Mouse (Mus musculus): ENCODE results near the gene Icmt.
A peak's percentile ranks its signal among the peaks of the same experiment; 100 is the strongest.

Gene Icmt

DNA sequence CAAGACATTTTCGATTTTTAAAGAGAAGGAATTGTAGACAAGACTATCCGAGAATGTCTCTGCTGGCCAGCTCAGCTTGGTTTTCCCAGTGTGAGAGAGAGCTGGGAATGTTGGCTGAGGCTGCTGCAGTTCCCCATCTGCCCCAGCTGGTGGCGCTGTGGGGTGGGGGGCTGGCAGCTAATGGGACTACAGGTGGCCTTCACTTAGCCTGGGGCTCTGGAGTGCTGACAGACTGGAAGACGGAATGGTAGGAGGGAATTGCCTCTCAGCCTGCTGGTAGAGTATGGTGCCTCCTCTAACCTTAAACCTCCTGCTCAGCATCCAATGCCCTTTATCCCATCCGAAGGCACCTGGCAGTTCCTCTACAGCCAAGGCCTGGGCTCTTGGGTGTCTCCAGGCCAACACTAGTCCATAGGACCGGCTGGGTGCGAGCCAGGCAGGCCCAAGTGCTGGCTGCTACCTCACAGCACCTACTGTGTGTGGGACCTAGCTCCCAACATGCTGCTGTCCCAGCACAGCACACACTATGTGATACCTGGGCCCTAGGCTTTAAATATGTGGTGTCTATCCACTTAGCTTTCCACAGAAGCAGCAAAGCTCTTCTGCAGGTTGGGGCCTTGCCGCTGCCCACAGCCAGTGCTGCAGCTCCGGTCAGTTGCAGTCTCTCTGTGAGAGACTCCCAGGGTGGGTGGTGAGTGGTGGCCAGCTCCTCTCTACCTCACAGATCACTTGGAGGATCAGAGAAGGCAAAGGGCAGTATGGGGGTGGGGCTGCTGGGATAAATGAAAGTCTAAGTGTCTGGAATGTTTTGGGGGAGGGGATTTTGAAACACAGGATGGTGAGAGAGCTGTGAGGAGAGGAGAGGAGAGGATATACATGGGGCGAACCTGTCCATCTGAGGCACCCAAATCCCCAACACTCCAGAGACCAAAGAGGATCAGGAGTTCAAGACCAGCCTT, 20.4 kb upstream of the Icmt start:
- DNase-seq, result no peak

DNA sequence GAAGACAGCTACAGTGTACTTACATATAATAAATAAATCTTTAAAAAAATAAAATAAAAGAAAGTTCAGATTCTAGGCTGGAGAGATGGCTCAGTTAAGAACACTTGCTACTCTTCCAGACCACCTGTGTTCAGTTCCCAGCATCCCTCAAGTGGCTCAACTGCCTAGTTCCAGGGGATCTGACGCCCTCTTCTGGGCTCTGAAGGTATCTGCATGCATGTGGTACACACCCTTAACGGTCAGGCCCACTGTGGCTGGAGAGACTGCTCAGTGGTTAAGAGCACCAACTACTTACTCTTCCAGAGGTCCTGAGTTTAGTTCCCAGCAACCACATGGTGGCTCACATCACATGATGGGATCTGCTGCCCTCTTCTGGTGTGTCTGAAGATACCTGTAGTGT, 19.1 kb upstream of the Icmt start:
- no peak for DNase-seq

DNA sequence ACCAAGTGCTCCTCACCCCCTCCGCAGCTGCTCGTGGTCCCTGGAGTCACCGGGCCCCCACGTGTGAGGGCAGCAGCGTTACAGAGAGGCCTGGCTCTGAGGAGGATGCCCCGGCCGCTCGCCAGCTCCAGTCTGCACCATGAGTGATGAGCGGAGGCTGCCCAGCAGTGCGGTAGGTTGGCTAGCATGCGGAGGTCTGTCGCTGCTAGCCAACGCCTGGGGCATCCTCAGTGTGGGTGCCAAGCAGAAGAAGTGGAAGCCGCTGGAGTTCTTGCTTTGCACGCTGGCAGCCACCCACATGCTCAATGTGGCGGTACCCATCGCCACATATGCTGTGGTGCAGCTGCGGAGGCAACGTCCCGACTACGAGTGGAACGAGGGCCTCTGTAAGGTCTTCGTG, 18.0 kb upstream of the Icmt start:
- DNase-seq, result peak; percentile 83

DNA sequence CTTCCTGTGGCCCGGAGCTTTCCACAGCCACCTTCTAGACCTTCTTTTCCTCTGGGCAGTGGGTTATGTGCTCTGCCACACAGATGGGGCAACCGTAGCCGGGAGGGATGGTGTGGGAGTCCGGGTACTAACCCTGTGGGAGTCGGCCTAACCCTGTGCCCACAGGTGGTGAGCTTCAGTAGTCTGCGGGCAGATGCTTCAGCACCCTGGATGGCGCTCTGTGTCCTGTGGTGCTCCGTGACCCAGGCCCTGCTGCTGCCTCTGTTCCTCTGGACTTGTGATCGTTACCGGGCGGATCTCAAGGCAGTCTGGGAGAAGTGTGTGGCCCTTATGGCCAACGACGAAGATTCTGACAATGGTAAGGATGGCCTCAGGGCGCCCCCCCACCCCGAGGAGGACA, 15.4 kb upstream of the Icmt start:
- DNase-seq, result no peak

DNA sequence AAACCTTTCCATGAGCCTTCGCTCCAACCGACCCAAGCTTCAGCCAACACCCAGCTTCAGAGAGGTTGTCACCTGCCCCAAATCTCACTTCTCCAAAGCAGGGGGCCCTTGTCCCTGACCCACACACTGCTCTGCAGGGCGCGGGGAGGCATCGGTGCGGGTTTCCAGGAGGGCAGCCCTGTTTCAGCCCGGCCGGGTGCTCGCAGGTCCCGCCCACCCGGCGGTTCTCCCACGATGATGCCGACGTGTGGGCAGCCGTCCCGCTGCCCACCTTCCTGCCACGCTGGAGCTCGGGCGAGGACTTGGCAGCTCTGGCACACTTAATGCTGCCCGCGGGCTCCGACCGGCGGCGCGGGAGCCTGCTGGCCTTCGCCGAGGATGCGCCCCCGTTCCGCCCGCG, 14.3 kb upstream of the Icmt start:
- no peak for DNase-seq

DNA sequence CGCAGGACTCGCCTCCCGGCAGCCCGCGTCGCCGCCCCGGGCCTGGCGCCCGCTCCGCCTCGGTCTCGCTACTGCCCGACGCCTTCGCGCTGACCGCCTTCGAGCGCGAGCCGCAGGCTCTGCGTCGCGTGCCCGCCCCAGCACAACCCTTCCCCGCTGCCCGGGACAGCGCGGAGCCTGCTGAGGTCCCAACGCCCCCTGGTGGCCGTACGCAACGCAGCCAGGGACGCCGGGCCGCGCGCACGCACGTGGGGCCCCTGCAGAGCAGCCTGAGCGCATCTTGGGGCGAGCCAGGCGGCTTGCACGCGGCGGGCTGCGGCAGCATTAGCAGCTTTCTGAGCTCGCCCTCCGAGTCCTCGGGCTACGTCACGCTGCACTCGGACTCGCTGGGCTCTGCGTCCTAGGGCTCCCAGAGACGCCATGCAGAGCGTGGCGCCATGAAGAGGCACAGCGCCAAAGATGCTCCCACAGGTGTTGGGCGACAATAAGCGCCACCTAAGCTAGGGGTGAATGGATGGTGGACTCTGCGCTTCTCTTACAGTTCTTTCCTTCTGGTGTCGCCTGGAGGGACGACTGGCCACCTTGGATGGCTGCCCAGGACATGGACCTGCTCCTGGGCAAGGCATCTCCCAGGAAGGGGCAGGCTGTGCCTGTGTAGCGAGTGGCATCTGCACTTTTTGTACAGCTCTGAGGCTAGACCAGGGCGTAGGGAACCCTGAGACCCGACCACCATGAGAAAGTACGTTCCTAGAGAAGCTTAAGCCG, 13.7 kb upstream of the Icmt start:
- peak; percentile 84 for DNase-seq

DNA sequence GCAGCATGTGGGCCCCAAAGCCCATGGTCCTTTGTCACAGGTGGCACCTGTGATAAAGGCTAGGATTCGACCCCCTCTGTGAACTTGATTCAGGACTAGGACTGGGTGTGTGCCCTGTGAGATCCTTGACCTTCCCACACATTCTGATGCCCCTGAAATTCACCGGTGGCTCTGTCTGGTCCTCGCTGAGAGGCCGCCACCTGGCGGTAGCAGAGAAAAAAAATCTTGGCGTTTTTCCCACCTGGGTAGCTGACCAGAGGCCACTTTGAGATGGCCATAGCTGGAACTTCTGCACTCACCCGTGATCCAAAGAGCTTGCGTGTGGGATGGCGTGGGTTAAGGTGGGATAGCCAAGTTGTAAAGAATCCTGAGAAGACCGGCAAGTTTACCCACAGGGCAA, 11.5 kb upstream of the Icmt start:
- DNase-seq, result peak; percentile 63

DNA sequence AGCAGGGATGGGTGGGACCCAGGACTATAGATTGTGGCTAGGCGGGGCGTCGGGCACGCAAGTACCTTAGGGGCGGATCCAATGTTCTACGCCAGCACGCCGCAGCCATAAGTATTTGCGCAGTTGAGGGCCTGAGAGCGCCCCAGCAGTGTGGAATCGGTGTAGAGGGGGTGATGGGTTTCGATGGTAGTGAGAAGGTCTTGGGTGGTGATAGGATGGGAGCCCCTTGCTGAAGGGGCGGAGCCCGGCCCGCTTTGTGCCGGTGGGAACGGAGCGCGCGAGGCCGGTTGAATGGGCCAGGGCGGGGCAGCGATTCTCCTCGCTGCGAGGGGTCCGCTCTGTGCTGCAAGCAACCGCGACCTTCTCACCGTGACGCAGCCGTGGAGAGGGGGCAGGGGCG, 10.8 kb upstream of the Icmt start:
- DNase-seq, result no peak

DNA sequence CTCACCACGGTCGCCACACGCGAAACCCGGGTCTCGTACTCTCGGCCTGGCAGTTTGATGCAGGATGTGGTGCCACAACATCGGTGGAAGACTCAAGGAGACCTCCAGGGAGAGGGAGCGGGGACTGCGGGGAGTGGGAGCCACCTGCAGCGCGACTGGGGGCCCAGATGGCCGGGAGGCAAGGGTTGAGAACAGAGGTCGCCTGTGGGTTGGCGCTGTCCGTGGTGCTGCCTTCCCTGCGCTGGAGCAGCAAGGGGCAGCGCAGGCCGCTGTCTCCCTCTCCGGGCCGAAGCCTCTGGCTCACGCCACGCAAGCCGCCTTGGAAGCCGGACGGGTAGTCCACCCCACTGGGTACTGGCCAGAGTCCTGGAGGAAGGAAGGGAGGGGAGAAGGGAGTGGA, 10.1 kb upstream of the Icmt start:
- DNase-seq, result no peak

DNA sequence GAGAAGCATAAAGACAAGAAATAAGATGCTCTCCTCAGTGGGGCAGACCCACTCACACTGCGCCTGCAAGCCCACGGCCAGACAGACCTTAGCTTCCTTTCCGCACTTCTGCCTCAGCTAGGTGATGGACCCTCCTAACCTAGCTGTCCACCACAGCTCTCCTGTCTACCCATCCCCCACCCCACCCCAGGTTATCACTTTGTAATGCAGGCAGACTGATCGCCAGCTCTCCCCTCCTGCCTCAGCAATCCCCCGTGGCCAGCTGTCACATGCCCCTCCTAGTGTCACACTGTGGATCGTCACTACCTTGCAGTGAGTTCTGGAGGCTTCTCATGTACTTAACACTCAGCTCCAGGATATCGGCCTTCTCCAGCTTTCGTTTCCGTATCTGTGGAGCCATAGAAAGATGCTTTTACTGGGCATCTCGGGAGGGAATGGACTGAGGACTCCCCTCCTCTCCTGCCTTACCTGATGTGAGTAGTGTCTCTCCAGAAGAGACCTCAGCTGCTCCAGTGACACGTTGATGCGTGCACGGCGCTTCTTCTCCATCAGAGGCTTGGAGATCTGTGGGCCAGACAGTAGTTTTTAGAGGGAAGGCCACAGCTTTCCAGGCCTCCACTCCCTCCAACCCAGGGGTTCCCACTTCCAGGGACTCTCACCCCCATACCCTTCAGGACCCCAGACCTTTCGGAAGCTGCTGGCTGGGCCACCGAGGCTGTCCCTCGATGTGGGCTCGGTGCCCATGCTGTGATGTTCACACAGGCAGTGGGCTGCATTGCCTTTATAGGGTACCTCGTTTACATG, 9.5 kb upstream of the Icmt start:
- DNase-seq, result no peak

DNA sequence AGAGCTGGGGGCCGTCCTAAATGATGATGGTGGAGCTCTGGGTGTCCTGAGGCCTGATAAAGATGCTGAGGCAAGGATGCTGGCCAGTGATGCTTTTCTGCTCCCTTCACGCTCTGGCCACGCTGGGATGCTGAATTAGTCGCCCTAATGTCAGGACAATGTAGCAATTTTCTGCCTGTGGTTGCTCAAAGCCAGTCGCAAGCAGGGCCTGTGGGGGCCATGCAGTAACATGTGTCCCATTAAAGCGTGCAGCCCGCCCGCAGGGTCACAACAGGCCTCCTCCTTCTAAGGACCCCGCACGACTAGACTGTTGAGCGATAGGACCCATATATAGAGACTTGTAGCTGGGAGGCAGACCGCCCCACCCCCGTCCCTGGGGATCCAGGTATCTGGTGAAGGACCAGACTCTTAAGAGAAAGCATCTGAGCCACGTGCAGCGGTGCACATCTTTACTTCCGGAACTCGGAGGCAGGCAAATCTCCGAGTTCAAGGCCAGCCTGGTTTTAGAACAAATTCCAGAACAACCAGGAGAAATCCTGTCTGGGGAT, 8.6 kb upstream of the Icmt start:
- no peak for DNase-seq

DNA sequence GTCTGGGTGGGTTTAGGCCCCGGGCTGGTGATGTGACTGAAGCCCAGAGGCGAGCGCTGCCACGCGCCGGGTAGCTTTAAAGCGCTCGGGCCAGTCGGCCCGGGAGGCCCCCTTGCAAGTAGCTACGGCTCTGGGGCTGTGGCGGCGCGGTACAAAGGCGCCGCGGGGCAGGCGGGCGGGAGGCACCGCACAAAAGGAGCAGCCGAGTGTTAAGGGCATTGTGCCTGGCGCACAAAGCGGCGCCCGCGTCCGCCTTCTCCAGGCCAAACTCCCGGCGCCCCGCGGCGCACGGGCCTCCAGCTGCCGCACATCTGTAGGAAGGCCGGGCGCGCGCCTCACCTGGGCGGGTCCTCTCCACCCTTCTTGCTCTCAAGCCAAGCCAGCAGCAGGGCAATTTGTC, 6.6 kb upstream of the Icmt start:
- DNase-seq, result no peak

DNA sequence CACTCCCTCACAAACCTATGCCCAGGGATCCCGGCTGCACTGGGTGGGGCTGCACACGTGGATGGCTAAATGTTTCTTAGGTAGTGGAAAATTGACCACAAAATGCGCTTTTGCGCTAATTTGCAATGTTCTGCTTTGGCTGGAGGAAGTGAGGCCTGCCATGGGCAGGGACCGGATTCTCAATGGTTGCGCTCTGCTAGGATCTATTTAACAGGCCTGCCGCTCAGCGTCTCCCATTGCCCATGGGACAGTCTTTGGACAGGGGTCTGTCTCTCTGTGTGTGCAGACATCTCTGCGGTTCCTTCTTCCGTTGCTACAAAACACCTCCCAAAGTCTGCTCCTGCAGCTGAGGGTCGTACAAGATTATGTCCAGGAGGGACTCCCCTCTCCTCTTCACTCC, 6.0 kb upstream of the Icmt start:
- DNase-seq, result no peak

DNA sequence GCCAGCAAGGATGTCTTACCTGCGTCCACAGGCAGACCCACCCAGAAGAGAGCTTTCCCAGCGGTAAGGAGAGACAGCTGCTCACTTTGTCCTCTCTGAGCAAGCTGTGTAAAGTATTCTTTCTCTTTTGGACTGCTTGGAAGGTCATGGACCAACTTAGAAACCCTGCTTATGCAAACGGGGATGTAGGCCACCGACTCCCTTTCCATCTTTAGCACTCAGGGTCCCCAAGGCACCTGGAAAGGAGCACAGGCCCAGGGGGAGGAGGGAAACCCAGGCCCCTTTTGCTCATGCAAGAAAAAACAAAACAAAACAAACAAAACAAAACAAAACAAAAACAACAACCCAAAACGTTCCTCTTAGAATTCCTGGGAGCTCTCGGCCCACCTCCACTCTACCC, 5.5 kb upstream of the Icmt start, which contains the start of gene Hes3:
TSS of gene Hes3 (minus strand) at position 101 of the 400 bp plus-strand sequence.
- DNase-seq, result no peak

DNA sequence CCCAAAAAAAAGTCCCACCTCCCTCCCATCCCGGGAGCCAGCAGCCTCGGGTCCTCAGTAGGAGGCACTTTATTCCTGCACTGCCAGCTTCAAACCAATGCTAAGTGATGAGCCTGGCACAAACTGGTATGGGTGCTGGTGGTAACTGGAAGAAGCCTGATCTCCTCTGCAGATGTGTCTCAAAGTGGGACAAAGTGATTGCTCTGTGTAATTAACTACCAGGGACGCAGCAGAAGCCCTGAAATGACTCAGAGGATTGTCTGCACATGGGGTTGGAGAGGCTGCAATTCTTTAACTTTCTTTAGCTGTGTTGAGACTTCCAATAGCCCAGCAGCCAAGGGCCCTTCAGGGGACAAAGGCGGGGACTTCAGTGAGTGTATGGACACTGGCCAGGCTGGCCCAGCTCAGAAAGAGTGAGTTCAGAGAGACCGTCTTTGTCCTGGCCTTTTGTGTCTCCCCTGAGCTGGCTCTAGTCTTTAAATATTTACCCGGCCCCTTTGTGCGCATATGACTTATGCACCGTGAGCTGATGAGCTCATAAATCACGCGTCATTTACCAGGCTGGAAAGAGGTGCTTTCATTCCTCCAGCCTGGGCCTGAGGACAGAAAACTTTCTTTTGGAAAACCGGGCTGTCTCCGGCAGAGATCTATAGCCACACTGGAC, 4.8 kb upstream of the Icmt start:
- no peak for DNase-seq

DNA sequence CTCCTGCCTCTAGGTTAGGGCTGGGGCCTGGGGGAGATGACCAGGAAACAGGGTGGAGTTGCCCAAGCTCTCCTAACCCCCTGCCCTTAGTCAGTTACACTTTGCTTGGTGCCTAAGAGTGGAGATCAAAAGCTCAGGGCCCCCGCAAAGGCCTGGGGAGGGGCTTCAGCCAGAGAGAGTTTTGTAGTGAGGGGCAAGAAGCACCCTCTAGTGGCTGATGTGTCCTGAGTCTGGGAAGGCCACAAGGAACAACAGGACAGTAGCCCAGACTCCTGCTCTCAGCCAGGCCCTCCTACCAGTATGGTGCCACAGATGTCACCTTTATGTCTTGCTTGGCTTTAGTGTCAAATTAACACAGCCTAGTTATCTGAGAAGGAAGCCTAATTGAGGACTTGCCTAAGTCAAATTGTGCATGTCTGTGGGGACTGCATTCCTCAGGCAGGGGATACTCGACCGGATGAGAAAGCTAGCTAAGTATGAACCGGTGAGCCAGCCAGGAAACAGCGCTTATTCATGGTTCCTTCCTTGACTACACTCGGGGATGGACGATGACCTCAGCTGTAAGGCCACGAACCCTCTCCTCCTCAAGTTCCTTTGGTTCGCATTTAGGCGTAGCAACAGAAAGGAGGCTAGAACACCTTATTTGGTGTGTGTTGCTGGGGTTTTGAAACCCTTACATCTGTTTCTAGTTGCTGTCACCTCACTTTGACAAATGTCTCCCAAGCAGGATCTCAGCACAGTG, 2.7 kb upstream of the Icmt start:
- DNase-seq, result no peak

DNA sequence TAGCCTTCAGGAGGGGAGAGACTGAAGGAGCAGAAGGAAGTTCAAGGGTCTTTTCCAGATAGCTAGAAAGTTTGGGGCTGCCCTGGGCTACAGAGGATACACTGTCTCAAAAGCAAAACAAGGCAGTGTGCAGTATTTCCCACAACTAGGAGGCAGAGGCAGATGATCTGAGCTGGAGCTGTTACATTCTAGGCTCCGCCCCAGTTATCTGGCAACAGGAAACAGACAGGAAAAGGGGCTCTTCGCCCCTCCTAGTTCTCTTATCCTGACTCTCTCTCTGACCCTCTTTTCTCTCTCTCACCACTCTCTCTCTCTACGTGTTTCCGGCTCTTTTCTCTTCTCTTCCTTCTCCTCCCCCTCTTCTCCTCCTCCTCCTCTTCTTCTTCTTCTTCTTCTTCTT, 1.1 kb upstream of the Icmt start:
- DNase-seq, result no peak

DNA sequence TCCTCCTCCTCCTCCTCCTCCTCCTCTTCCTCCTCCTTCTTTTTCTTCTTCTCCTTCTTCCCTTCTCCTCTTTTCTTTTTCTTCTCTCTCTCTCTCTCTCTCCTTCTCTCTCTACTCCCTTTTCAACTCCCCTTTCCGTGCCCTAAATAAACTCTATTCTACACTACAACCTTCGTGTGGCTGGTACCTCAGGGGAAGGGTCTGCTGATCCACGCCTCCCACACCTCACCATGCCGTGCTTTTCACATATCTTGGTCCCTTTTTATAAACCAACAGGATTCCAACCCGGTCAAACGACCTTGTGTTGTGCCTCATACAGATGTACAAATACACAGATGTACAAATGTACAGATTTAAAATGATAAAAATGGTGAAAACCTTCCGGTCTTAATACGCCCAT, 656 bp upstream of the Icmt start:
- DNase-seq, result no peak

DNA sequence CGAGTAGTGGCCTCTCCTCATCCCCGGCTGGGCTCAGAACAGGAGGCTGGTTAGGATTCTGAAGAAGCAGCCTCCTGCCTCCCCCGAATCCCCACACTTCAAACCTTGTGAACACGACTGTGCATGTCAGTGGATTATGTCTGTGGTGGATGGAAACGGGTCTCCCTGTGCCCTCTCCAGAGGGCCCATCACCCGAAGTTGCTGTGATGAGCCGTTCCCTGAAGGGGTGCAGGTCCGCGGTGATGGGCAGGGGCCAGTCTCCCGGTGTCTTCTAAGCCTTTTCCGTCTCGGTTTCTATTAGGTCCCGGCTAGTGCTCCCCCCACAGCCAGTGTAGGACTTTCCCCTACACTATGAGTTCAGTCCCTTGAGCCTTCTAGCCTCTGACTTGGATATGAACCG, 1.8 kb downstream of the Icmt start:
- DNase-seq, result no peak

DNA sequence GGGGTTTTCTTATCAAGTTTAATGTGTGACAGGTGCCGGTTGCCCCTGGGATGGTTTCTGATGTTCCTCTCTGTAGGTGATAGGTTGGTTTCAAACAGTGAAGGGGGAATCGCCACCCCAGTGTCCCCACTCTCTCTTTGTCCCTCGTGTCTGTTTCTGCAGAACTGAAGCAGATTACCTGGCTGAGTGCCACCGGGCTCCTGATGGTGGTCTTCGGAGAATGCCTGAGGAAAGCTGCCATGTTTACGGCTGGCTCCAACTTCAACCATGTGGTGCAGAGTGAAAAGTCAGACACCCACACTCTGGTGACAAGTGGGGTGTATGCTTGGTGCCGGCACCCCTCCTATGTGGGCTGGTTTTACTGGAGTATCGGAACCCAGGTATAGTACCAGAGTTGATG, 3.3 kb downstream of the Icmt start:
- DNase-seq, result no peak

DNA sequence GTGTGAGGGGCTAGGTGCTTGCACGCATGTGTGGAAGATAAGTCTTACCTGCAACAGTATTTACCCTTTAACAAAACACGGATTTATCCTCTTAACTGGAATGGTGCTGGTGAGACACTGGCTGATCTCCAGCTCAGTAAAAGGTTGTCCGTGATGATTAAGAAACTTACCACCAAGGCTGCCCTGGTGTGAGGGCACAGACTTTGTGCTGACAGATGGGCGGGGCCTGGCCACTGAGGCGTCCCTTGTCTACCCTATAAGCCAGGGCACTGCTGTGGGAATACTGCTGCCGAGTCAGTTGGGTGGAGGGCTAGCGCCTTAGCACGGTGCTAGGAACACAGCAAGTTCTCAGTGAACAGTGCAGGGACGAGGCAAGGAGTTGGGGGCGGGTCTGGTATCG, 5.0 kb downstream of the Icmt start:
- DNase-seq, result no peak

DNA sequence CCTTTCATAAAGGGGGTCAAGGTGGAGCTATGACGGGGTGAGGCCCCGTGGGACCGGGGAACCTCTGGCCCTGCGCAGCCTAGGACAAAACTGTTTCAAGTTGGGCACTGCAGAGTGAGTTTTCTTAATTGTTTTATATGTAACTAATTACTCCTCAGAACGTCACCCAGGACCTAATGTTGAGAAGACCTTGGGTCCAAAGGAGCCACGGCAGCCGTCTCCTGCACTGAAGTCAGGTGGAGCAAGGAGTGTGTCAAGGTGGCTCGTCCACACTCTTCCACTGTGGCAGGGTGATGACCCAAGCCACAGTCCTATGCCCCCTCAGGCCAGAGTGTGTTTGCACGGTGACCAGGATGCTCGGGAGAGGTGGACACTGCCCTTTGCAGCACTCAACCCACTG, 6.1 kb downstream of the Icmt start:
- DNase-seq, result no peak

Measured in right cerebral cortex, adult 18-20 months (tissue).